In genomic region chr2:112481564-112481963, GRCm38 (mm10) we compare ENCODE assay signal across 8 mouse cellular contexts. TPM values are rescaled to one million over a fixed set of nuclear protein-coding genes. Genes with fewer than 3 reads are reported as not detected.
DNase-seq lines count a peak whose midpoint lies in the region; ATAC-seq lines count a peak whose summit lies in the region.

No protein-coding gene starts in this region.

- H3K27me3 ChIP-seq in kidney, embryonic 14.5 days (ENCODE audit: control insufficient read depth, insufficient read depth, low read length), result no peaks in the 10 kb centered on the region
- no peaks in the 10 kb centered on the region for H3K27me3 ChIP-seq in hindbrain, embryonic 11.5 days (ENCODE audit: control insufficient read depth, insufficient read depth, low read length)
- no peaks in the 10 kb centered on the region for H3K27me3 ChIP-seq in lung, embryonic 16.5 days (ENCODE audit: control insufficient read depth, insufficient read depth, low read depth, low read length)

- H3K9me3 ChIP-seq in kidney, embryonic 14.5 days (ENCODE audit: control insufficient read depth, low read length), result no peaks in the 10 kb centered on the region
- no peaks in the 10 kb centered on the region for H3K9me3 ChIP-seq in hindbrain, embryonic 11.5 days (ENCODE audit: control insufficient read depth, low read length)
- no peaks in the 10 kb centered on the region for H3K9me3 ChIP-seq in lung, embryonic 16.5 days (ENCODE audit: control insufficient read depth, low read length)

- no peak overlapping the region for H3K4me2 ChIP-seq in kidney, embryonic 14.5 days (replicated peaks; ENCODE audit: low read depth, low read length)
- H3K4me2 ChIP-seq in hindbrain, embryonic 11.5 days (replicated peaks; ENCODE audit: low read depth, low read length), result no peak overlapping the region
- no peak overlapping the region for H3K4me2 ChIP-seq in lung, embryonic 16.5 days (ENCODE audit: low read depth, low read length)

- no peak overlapping the region for H3K9ac ChIP-seq in kidney, embryonic 14.5 days (ENCODE audit: low read depth, low read length)
- no peak overlapping the region for H3K9ac ChIP-seq in hindbrain, embryonic 11.5 days (ENCODE audit: low read depth, low read length)
- H3K9ac ChIP-seq in lung, embryonic 16.5 days (ENCODE audit: low read length), result no peak overlapping the region

- H3K36me3 ChIP-seq in kidney, embryonic 14.5 days (ENCODE audit: control insufficient read depth, insufficient read depth, low read length), result no peaks in the 10 kb centered on the region
- no peaks in the 10 kb centered on the region for H3K36me3 ChIP-seq in hindbrain, embryonic 11.5 days (ENCODE audit: control insufficient read depth, insufficient read depth, low read length)
- no peaks in the 10 kb centered on the region for H3K36me3 ChIP-seq in lung, embryonic 16.5 days (ENCODE audit: control insufficient read depth, insufficient read depth, low read length)

- no peaks in the 10 kb centered on the region for H3K4me1 ChIP-seq in kidney, embryonic 14.5 days (ENCODE audit: control insufficient read depth, insufficient read depth, low read length)
- H3K4me1 ChIP-seq in hindbrain, embryonic 11.5 days (replicated peaks; ENCODE audit: control insufficient read depth, insufficient read depth, low read length), result no peaks in the 10 kb centered on the region
- H3K4me1 ChIP-seq in lung, embryonic 16.5 days (replicated peaks; ENCODE audit: control insufficient read depth, insufficient read depth, low read length), result 0 out of 2 replicates have a peak, but pooled peaks cover 3% of the 10 kb centered on the region

- H3K27ac ChIP-seq in kidney, embryonic 14.5 days (ENCODE audit: low read depth, low read length), result peak overlapping the region; percentile 37; the same call in 1 of the 2 replicates
- no peak overlapping the region for H3K27ac ChIP-seq in hindbrain, embryonic 11.5 days (ENCODE audit: low read depth, low read length)
- no peak overlapping the region for H3K27ac ChIP-seq in lung, embryonic 16.5 days (ENCODE audit: low read length)

- ATAC-seq in kidney, embryonic 14.5 days (ENCODE audit: low FRiP score, low TSS enrichment), result peak; percentile 39; the same call in 1 of the 2 replicates
- ATAC-seq in hindbrain, embryonic 11.5 days (ENCODE audit: low FRiP score), result peak; percentile 61; the same call in 1 of the 2 replicates
- peak; percentile 46; the same call in 1 of the 2 replicates for ATAC-seq in lung, embryonic 16.5 days (ENCODE audit: low read depth)

- no peak overlapping the region for H3K4me3 ChIP-seq in kidney, embryonic 14.5 days (ENCODE audit: low read length)
- no peak overlapping the region for H3K4me3 ChIP-seq in hindbrain, embryonic 11.5 days (ENCODE audit: low read depth, low read length)
- no peak overlapping the region for H3K4me3 ChIP-seq in lung, embryonic 16.5 days (ENCODE audit: low read length)

- no peak for DNase-seq in kidney, adult 18-20 months
- peak; percentile 77 for DNase-seq in brain, adult 2 months (ENCODE audit: low read depth, low spot score)
- peak; percentile 69 for DNase-seq in hindbrain, embryonic 11.5 days (ENCODE audit: low spot score)
- peak; percentile 87 for DNase-seq in retina, postnatal 1 day
- no peak for DNase-seq in testis, postnatal 14 days (ENCODE audit: low spot score)
- DNase-seq in frontal cortex, postnatal 25 days (ENCODE audit: low spot score in 2 of 2), result no peak

- WGBS in kidney, embryonic 14.5 days, result 2% methylated on average over 2 of the region's 2 CpGs
- 3% methylated on average over 2 of the region's 2 CpGs for WGBS in hindbrain, embryonic 11.5 days
- 0% methylated on average over 2 of the region's 2 CpGs for WGBS in lung, embryonic 16.5 days

RNA-seq across cellular contexts. Expression of gene Chrm5, which starts 1.0 kb away (rescaled TPM):
- 0.20 and 0.22 TPM in 2 replicates for polyA plus RNA-seq in kidney, embryonic 14.5 days (2014; fragmentation: Nextera tagmentation; extraction: Ambion mirVana)
- polyA plus RNA-seq in hindbrain, embryonic 11.5 days (2014; fragmentation: Nextera tagmentation; extraction: Ambion mirVana), result 0.08 and 0.17 TPM in 2 replicates
- polyA plus RNA-seq in lung, embryonic 16.5 days (2015; fragmentation: Nextera tagmentation; extraction: Ambion mirVana), result 0.09 and 0.18 TPM in 2 replicates

RNA-seq across cellular contexts. Expression of gene Aven, which starts 11.2 kb away (rescaled TPM):
- 10.9 and 12.4 TPM in 2 replicates for polyA plus RNA-seq in kidney, embryonic 14.5 days (2014; fragmentation: Nextera tagmentation; extraction: Ambion mirVana)
- polyA plus RNA-seq in hindbrain, embryonic 11.5 days (2014; fragmentation: Nextera tagmentation; extraction: Ambion mirVana), result 5.9 and 6.1 TPM in 2 replicates
- polyA plus RNA-seq in lung, embryonic 16.5 days (2015; fragmentation: Nextera tagmentation; extraction: Ambion mirVana), result 4.4 and 4.6 TPM in 2 replicates

RNA-seq across cellular contexts. Expression of gene Emc7, which starts 26.8 kb away (rescaled TPM):
- polyA plus RNA-seq in kidney, embryonic 14.5 days (2014; fragmentation: Nextera tagmentation; extraction: Ambion mirVana), result 17.2 and 18.2 TPM in 2 replicates
- polyA plus RNA-seq in hindbrain, embryonic 11.5 days (2014; fragmentation: Nextera tagmentation; extraction: Ambion mirVana), result 12.8 and 13.0 TPM in 2 replicates
- 20.3 and 21.5 TPM in 2 replicates for polyA plus RNA-seq in lung, embryonic 16.5 days (2015; fragmentation: Nextera tagmentation; extraction: Ambion mirVana)

Comparison
In these comparisons a context has a peak if more than half of its experiments do, and no peak if none do; other contexts are left out.
1. DNase-seq: peak in brain, adult 2 months (single experiment), hindbrain, embryonic 11.5 days (single experiment) and retina, postnatal 1 day (single experiment); none in kidney, adult 18-20 months (single experiment), testis, postnatal 14 days (single experiment) and frontal cortex, postnatal 25 days (0 of 2).
2. Peak in every context shown above with its lines, with median percentiles within 50 percentile points of each other: ATAC-seq.